Mouse (Mus musculus) embryonic facial prominence, embryonic 14.5 days (tissue): ENCODE data around the gene Tmie. TPM values are rescaled to one million over a fixed set of nuclear protein-coding genes. Genes with fewer than 3 reads are reported as not detected.

Experiments
- ATAC-seq: fragments of 200-750 bp; cut with Nextera tagmentation; 2 replicates; pipeline ENCODE4 v1.8.0; 2017; ENCODE audit warnings: low read depth, moderate number of reproducible peaks, moderate TSS enrichment
- DNase-seq: peaks from one replicate; pipeline ENCODE4 v3.0.0-alpha.2; 2015; ENCODE audit warnings: low spot score
- H3K27ac ChIP-seq: fragments of 300-500 bp; sonication (generic); replicated peaks from 2 replicates; pipeline ENCODE4 v1.5.1; 2014; ENCODE audit warnings: low read depth, mild to moderate bottlenecking, low read length, moderate library complexity
- H3K27me3 ChIP-seq: fragments of 300-500 bp; sonication (generic); replicated peaks from 2 replicates; pipeline ENCODE4 v1.6.1; 2014; ENCODE audit warnings: low read length; ENCODE audit not compliant: control insufficient read depth, insufficient read depth
- H3K36me3 ChIP-seq: fragments of 300-500 bp; sonication (generic); 2 replicates; pipeline ENCODE4 v1.6.1; 2014; ENCODE audit warnings: low read length, mixed read lengths; ENCODE audit not compliant: control insufficient read depth, insufficient read depth
- H3K4me1 ChIP-seq: fragments of 300-500 bp; sonication (generic); 2 replicates; pipeline ENCODE4 v1.6.1; 2014; ENCODE audit warnings: antibody characterized with exemption, low read length; ENCODE audit not compliant: control insufficient read depth, insufficient read depth
- H3K4me2 ChIP-seq: fragments of 300-500 bp; sonication (generic); 2 replicates; pipeline ENCODE4 v1.6.1; 2014; ENCODE audit warnings: low read depth, mild to moderate bottlenecking, low read length, moderate library complexity, mixed read lengths
- H3K4me3 ChIP-seq: fragments of 300-500 bp; sonication (generic); 2 replicates; pipeline ENCODE4 v1.5.1; 2014; ENCODE audit warnings: low read depth, mild to moderate bottlenecking, low read length
- H3K9ac ChIP-seq: fragments of 300-500 bp; sonication (generic); 2 replicates; pipeline ENCODE4 v1.6.1; 2014; ENCODE audit warnings: low read depth, mild to moderate bottlenecking, low read length, moderate library complexity, mixed read lengths
- H3K9me3 ChIP-seq: fragments of 300-500 bp; sonication (generic); 2 replicates; pipeline ENCODE4 v1.6.1; 2016; ENCODE audit warnings: low read length; ENCODE audit not compliant: control insufficient read depth
- WGBS: fragments of 180-500 bp; shearing (Covaris S2); extraction: QIAGEN DNeasy Blood & Tissue Kit; methylation state at CpG from one replicate; pipeline ENCODE4 v1.1.7; 2014; 5-methylcytosine and 5-hydroxymethylcytosine counted together
- polyA plus RNA-seq: library from polyadenylated mRNA; unstranded; fragments of >200 nt; fragmentation: Nextera tagmentation; extraction: Ambion mirVana; gene quantifications from 2 replicates; pipeline ENCODE4 v1.2.1, GENCODE M21; 2014

The Tmie gene
- polyA plus RNA-seq, 1 experiment from 2014 or later = 1.3 TPM

DNA sequence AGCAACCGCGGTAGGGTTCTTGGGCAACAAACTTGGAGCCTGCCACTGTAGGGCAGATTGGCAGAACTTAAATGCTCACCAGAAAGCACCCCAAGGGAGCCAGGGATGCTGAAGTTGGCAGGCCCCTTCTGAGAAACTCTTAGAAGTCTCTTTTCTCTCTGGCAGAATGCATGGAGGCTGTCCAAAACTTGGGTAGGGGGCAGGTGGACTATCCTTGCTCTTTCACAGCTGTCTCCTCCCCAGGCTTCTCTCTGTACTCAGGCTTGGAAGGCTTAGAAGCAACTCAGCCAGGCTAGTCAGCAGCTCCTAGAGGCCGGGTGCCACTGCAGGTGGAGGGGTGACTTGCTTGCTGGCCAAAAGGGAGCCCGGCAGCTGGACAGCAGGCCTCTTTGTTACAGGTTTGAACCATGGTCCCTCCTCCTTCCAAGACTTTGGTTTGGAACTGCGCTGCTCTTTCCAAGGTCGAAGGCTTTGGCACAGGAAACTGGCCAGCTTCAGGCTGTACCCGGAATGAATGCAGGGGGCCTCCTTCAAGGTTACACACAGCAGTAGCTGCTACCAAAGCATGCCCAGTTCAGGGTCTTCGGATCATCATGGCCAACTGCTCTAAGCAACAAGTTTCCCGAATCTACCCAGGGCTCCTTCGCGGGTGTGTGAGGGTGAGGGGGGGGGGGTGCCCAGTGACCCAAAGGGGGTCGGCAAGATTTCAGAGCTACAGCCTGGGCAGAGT, 557 bp downstream of the Tmie start, which contains the start of gene Als2cl:
Gene Als2cl (plus strand): TSS at position 680 of the 730 bp plus-strand sequence.
- DNase-seq (peak; percentile 24), ATAC-seq (peak; percentile 20; the same call in 1 of the 2 replicates)
- no peaks in the 10 kb centered on the region for H3K9me3 ChIP-seq
- H3K4me2 ChIP-seq = peak within 1 kb of the TSS; percentile 92
- H3K4me3 ChIP-seq = peak within 1 kb of the TSS; percentile 61
- H3K27ac ChIP-seq = no peak within 1 kb of the TSS
- 11% methylated on average over 12 of the region's 12 CpGs for WGBS
- H3K36me3 ChIP-seq = no peaks in the 10 kb centered on the region
- peaks cover 21% of the 10 kb centered on the region for H3K4me1 ChIP-seq
- H3K9ac ChIP-seq = peak within 1 kb of the TSS; percentile 68
- H3K27me3 ChIP-seq = peaks cover 13% of the 10 kb centered on the region

DNA sequence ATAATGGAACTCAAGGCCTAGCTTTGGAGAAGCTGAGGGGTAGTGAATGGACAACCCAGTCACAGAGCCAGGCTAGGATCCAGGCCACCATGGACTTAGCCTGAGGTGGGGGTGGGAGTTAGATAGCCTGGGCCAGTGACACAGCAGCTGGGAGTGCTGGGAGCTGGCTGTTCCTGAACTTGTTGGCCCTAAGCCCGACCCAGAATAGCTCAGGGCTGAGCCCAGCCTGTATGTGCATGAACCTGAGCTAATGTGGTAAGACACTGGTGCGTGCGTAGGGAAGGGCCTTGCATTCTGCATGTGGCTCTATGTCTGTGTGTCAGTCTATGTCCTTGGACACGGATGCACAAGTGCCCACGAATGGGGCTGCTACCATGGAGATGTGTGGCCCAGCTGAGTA, 2.0 kb downstream of the Tmie start:
- no peaks in the 10 kb centered on the region for H3K36me3 ChIP-seq
- no peaks in the 10 kb centered on the region for H3K9me3 ChIP-seq
- no peak overlapping the region for H3K4me3 ChIP-seq
- H3K4me2 ChIP-seq = no peak overlapping the region
- H3K27me3 ChIP-seq = peaks cover 28% of the 10 kb centered on the region
- no peak overlapping the region for H3K9ac ChIP-seq
- 74% methylated on average over 5 of the region's 5 CpGs for WGBS
- DNase-seq = no peak
- no peak overlapping the region for H3K27ac ChIP-seq
- peaks cover 30% of the 10 kb centered on the region for H3K4me1 ChIP-seq
- ATAC-seq = no peak

DNA sequence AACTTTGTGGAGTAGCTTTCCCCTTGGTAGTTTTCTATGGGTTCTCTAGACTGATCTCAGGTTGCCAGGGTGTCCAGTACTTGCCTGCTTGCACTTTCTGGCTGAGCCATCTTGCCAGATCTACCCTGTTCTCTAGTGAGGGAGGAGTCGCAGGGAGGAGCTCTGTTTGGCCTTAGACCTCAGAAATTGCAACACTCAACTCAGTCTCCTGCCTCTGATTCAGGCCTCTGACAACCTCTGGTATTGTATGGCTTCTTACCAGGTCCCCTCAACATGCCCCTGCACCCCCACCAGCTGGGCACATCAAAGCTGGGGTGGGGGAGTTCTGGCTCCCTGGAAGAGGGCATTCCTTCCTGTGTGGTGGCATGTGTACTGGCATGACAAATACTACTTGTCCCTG, 2.6 kb downstream of the Tmie start:
- ATAC-seq (no peak), DNase-seq (no peak)
- Histone ChIP-seq H3K4me1 (peaks cover 30% of the 10 kb centered on the region), H3K27ac (no peak overlapping the region), H3K4me3 (no peak overlapping the region), H3K9me3 (no peaks in the 10 kb centered on the region), H3K36me3 (no peaks in the 10 kb centered on the region), H3K27me3 (peaks cover 33% of the 10 kb centered on the region), H3K4me2 (no peak overlapping the region), H3K9ac (no peak overlapping the region)
- WGBS = 81% methylated on average over 1 of the region's 1 CpGs

DNA sequence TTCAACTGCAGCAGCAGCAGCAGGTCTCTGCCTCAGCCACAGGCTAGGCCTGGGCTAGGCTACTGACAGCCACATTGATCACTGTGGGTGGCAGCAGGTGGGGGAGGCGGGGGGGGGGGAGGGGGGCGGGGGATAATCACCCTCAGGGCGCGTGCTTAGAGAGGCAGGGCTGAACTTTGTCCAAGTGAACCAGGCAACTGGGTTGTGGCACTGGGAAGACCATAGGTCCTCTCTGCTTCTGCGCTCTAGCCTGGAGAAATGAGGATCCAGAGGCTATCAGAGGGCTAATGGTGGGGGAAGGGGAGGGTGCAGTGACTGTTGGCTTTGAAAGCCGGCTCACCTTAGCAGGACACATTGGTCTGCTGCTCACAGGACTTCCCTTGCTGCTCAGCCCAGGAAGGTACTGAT, 4.6 kb downstream of the Tmie start:
- no peak for DNase-seq
- 39% methylated on average over 3 of the region's 6 CpGs for WGBS
- Histone ChIP-seq H3K4me2 (no peak overlapping the region), H3K27me3 (peaks cover 20% of the 10 kb centered on the region), H3K9ac (no peak overlapping the region), H3K4me3 (no peak overlapping the region), H3K27ac (no peak overlapping the region), H3K36me3 (no peaks in the 10 kb centered on the region), H3K4me1 (peaks cover 25% of the 10 kb centered on the region), H3K9me3 (no peaks in the 10 kb centered on the region)
- ATAC-seq = peak; percentile 39; the same call in 1 of the 2 replicates

DNA sequence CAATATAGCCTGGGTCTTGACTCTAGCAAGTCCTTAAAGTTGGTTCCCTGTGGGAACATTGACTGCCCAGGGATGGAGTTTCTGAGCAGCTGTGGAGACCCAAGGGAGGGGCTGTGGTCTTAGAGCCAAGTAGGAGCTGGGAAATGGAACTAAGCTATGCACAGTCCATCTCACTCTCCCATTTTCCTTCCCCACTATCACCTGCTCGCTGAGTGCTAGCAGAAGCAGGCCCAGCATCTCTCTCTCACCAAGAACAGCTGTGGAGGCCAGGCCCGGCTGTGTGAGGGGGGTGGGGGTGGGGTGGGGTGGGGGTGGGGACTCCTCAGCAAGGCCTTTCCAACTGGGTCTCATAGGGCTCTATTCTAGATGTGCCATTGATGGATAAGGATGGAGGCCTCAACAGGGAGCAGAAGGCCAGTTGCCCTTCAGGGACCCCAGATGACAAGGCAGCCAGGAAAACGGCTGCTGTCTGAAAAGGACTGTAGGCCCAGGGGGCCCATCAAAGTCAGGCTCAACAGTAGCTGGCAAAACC, 5.2 kb downstream of the Tmie start:
- Histone ChIP-seq H3K36me3 (no peaks in the 10 kb centered on the region), H3K9me3 (no peaks in the 10 kb centered on the region), H3K27me3 (peaks cover 20% of the 10 kb centered on the region), H3K9ac (no peak overlapping the region), H3K4me2 (no peak overlapping the region), H3K4me3 (no peak overlapping the region), H3K4me1 (peaks cover 24% of the 10 kb centered on the region), H3K27ac (no peak overlapping the region)
- 15% methylated on average over 3 of the region's 3 CpGs for WGBS
- peak; percentile 32 for DNase-seq
- ATAC-seq = peak; percentile 27; the same call in 1 of the 2 replicates

DNA sequence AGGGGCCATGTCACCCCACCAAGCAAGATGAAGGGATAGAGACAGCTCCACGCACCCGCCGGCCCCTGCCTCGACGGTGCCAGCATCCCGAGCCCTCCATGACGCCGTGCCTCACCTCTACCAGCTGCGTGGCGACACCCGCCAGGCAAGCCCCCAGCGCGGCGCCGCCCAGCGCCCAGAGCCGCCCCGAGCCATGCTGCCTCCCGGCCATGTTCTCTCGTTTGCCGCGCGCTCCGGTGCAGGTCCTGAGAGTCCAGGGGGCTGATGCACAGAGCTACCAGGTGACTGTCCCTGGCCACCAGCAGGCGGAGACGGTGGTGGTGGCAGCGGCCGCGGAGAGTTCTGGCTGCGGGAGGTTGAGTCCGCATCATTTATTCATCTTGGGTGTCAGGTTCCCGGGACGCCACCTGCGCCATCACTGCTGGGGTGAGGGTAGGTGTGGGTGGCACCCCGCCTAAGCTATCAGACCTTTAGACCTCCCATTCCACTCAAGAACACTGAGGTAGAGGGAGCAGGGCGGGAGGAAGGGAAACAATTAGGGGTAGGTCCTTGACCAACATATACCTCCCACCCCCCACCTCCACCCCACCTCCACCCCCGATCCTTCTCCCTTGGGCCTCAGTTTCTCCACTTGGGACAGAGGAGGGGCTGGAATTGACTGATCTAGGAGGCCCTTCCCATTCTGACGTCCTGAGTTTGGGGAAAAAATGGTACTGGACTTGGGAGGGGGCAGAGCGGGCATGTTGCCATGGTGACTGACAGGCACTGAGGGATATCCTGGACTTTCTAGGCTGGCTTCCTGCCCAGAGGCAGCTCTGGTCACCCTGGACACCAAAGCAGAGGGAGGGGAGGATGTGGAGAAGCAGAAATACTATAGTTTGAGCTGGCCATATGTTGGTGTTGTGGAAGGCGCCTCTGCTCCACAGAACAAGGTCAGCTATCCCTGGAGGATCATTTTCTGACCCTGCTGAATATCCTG, 5.9 kb downstream of the Tmie start:
- DNase-seq = peak; percentile 61
- 7% methylated on average over 39 of the region's 40 CpGs for WGBS
- H3K27me3 ChIP-seq = peaks cover 20% of the 10 kb centered on the region
- H3K4me3 ChIP-seq = peak overlapping the region; percentile 22
- H3K4me1 ChIP-seq = peaks cover 19% of the 10 kb centered on the region
- peak; percentile 23; the same call in 1 of the 2 replicates for ATAC-seq
- H3K9me3 ChIP-seq = no peaks in the 10 kb centered on the region
- peak overlapping the region; percentile 22; the same call in 1 of the 2 replicates for H3K9ac ChIP-seq
- peak overlapping the region; percentile 54 for H3K4me2 ChIP-seq
- H3K27ac ChIP-seq = no peak overlapping the region
- no peaks in the 10 kb centered on the region for H3K36me3 ChIP-seq

DNA sequence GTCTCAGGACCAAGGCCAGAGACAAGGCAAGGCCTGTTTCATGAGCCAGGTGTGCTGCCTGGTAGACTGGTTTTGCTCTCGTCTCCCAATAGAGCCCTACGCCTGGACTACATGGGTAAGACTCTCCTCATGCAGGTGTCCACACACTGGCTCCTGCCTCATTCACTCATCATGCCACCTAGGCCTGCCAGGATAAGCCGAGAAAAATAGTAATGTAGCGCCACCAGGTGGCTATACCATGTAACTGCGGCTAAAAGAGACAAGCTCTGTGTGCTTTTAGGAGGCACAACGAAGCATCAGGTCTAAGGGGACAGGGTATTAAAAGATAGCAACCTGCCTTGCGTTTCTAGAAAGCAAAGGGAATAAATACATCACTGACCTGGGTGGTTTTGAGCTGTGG, 8.9 kb downstream of the Tmie start:
- 20% methylated on average over 7 of the region's 7 CpGs for WGBS
- H3K27ac ChIP-seq = no peak overlapping the region
- H3K4me1 ChIP-seq = peaks cover 19% of the 10 kb centered on the region
- no peak overlapping the region for H3K9ac ChIP-seq
- no peak for ATAC-seq
- no peaks in the 10 kb centered on the region for H3K9me3 ChIP-seq
- H3K4me2 ChIP-seq = no peak overlapping the region
- no peaks in the 10 kb centered on the region for H3K36me3 ChIP-seq
- H3K27me3 ChIP-seq = peaks cover 20% of the 10 kb centered on the region
- no peak for DNase-seq
- H3K4me3 ChIP-seq = no peak overlapping the region

DNA sequence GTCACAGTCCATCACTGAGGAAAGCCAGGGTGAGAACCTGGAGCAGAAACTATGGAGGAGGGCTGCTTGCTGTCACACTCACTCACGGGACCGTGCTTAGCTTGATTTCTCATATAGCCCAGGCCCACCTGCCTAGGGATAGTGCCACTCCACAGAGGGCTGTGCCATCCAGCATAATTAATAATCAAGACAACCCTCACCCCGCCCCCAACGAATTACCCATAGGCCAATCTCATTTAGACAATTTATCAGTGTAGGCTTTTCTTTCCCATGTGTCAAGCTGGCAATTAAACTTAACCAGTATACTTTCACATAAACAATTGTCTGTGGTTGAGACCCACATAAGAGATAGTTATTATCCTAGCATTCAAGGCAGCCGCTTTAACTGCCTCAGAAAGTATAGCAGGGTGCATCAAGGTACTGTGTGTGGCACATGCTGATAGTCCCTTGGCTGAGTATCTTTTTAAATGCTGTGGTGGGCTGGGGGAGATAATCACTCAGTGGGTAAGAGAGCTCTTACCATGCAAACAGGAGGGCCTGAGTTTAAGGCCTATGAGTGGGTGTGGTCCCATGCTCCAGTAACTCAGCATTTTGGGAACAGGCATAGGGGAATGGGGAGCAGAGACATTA, 20.8 kb downstream of the Tmie start:
- H3K27ac ChIP-seq = no peak overlapping the region
- 81% methylated on average over 5 of the region's 5 CpGs for WGBS
- ATAC-seq (no peak), DNase-seq (no peak)
- no peaks in the 10 kb centered on the region for H3K36me3 ChIP-seq
- no peak overlapping the region for H3K9ac ChIP-seq
- H3K27me3 ChIP-seq = peaks cover 12% of the 10 kb centered on the region
- H3K9me3 ChIP-seq = no peaks in the 10 kb centered on the region
- H3K4me2 ChIP-seq = no peak overlapping the region
- peaks cover 4% of the 10 kb centered on the region; the same call in 1 of the 2 replicates for H3K4me1 ChIP-seq
- H3K4me3 ChIP-seq = no peak overlapping the region
